Mouse (Mus musculus) monocyte, adult 5-6 weeks (primary cell): Measurements from ENCODE around the gene Fabp6. TPM values are rescaled to one million over a fixed set of nuclear protein-coding genes. Genes with fewer than 3 reads are reported as not detected.

Experiments
- ATAC-seq: fragments of 153-309, 156-312 bp; replicated peaks from 2 replicates; pipeline ENCODE4 v1.8.0; 2017; ENCODE audit warnings: mild to moderate bottlenecking; ENCODE audit not compliant: low TSS enrichment, insufficient number of reproducible peaks, severe bottlenecking, poor library complexity, low FRiP score
- total RNA-seq: library from RNA; stranded (forward); fragments of 200-1000, 200-491, 200-594 nt; gene quantifications from 3 replicates; pipeline ENCODE4 v1.2.3, GENCODE M21; 2017

The Fabp6 gene
- total RNA-seq, 1 experiment from 2014 or later = not detected

- no peak for ATAC-seq
Observed at GRCm38 (mm10) chr11:43605859-43606258, 4.5 kb upstream of the Fabp6 start.

- ATAC-seq = no peak
Observed at GRCm38 (mm10) chr11:43604891-43605290, 3.6 kb upstream of the Fabp6 start.

GRCm38 (mm10) chr11:43604207-43604606, 2.9 kb upstream of the Fabp6 start:
- no peak for ATAC-seq

- ATAC-seq = no peak
Observed at GRCm38 (mm10) chr11:43589530-43590072, 11.7 kb downstream of the Fabp6 start.

GRCm38 (mm10) chr11:43586324-43587090, 14.8 kb downstream of the Fabp6 start, which contains the start of gene 4933415A04Rik:
Gene 4933415A04Rik (plus strand): TSS chr11:43587040.
- no peak for ATAC-seq

GRCm38 (mm10) chr11:43585211-43586005, 15.9 kb downstream of the Fabp6 start:
- ATAC-seq = no peak

GRCm38 (mm10) chr11:43577713-43578478, 23.4 kb downstream of the Fabp6 start:
- ATAC-seq = no peak

- ATAC-seq = no peak
Observed at GRCm38 (mm10) chr11:43575376-43576151, 25.8 kb downstream of the Fabp6 start.

GRCm38 (mm10) chr11:43575061-43575375, 26.3 kb downstream of the Fabp6 start:
- ATAC-seq = no peak

GRCm38 (mm10) chr11:43569595-43569994, 31.7 kb downstream of the Fabp6 start:
- ATAC-seq = no peak

GRCm38 (mm10) chr11:43569188-43569587, 32.2 kb downstream of the Fabp6 start:
- no peak for ATAC-seq

GRCm38 (mm10) chr11:43568263-43568662, 33.1 kb downstream of the Fabp6 start:
- ATAC-seq = no peak

- no peak for ATAC-seq
Observed at GRCm38 (mm10) chr11:43566696-43567095, 34.6 kb downstream of the Fabp6 start.

GRCm38 (mm10) chr11:43565852-43566251, 35.5 kb downstream of the Fabp6 start:
- ATAC-seq = no peak

GRCm38 (mm10) chr11:43565414-43565813, 35.9 kb downstream of the Fabp6 start:
- no peak for ATAC-seq

- no peak for ATAC-seq
Observed at GRCm38 (mm10) chr11:43563654-43564244, 37.6 kb downstream of the Fabp6 start.

GRCm38 (mm10) chr11:43559515-43560292, 41.6 kb downstream of the Fabp6 start:
- ATAC-seq = no peak
